Mouse (Mus musculus): ENCODE results near the gene Leng1. TPM values are rescaled to one million over a fixed set of nuclear protein-coding genes. Genes with fewer than 3 reads are reported as not detected.
"Not testable (repeated sequence)": the region's sequence is repeated elsewhere in the genome, so short reads cannot be mapped to it uniquely, and the experiment has no call there.

The Leng1 gene
- polyA plus RNA-seq, 1 experiment from 2014 or later: 10.1 TPM

GRCm38 (mm10) chr7:3703879-3704441 is 38.3 kb upstream of the Leng1 start, which contains the start of gene Rps9:
Gene Rps9, plus strand, starts transcription at chr7:3703993.
- H3K4me2 ChIP-seq (replicated peaks; ENCODE audit: low read depth): peak within 1 kb of the TSS; percentile 71
- no peaks in the 10 kb centered on the region for H3K9me3 ChIP-seq (ENCODE audit: control insufficient read depth)
- TF ChIP-seq CTCF (IDR thresholded peaks at IDR 0.05; ENCODE audit: low read depth): peak; percentile 47
- no peaks in the 10 kb centered on the region for H3K27me3 ChIP-seq (replicated peaks; ENCODE audit: control insufficient read depth, insufficient read depth, low read length)
- H3K4me3 ChIP-seq (ENCODE audit: low read depth, low read length): peak within 1 kb of the TSS; percentile 73
- peaks cover 25% of the 10 kb centered on the region for H3K36me3 ChIP-seq (ENCODE audit: control insufficient read depth, insufficient read depth)
- peak; percentile 96 for ATAC-seq
- H3K4me1 ChIP-seq (replicated peaks; ENCODE audit: control insufficient read depth, insufficient read depth, low read length): peaks cover 5% of the 10 kb centered on the region; the same call in 1 of the 2 replicates
- peak within 1 kb of the TSS; percentile 74 for H3K9ac ChIP-seq (ENCODE audit: low read depth, low read length)
- WGBS: 1% methylated on average over 42 of the region's 42 CpGs
- peak within 1 kb of the TSS; percentile 92 for H3K27ac ChIP-seq (ENCODE audit: low read depth, low read length)

- peak overlapping the region; percentile 92 for H3K27ac ChIP-seq (ENCODE audit: low read depth, low read length)
- H3K4me3 ChIP-seq (ENCODE audit: low read depth, low read length): peak overlapping the region; percentile 73
- no peaks in the 10 kb centered on the region for H3K27me3 ChIP-seq (replicated peaks; ENCODE audit: control insufficient read depth, insufficient read depth, low read length)
- peak overlapping the region; percentile 71 for H3K4me2 ChIP-seq (replicated peaks; ENCODE audit: low read depth)
- TF ChIP-seq CTCF (IDR thresholded peaks at IDR 0.05; ENCODE audit: low read depth): no peak
- peaks cover 5% of the 10 kb centered on the region; the same call in 1 of the 2 replicates for H3K4me1 ChIP-seq (replicated peaks; ENCODE audit: control insufficient read depth, insufficient read depth, low read length)
- peak; percentile 29; the same call in 1 of the 2 replicates for ATAC-seq
- H3K9me3 ChIP-seq (ENCODE audit: control insufficient read depth): no peaks in the 10 kb centered on the region
- peak overlapping the region; percentile 74 for H3K9ac ChIP-seq (ENCODE audit: low read depth, low read length)
- peaks cover 25% of the 10 kb centered on the region for H3K36me3 ChIP-seq (ENCODE audit: control insufficient read depth, insufficient read depth)
- 21% methylated on average over 6 of the region's 6 CpGs for WGBS
Observed at GRCm38 (mm10) chr7:3703148-3703878, 37.7 kb upstream of the Leng1 start.

- no peak for TF ChIP-seq CTCF (IDR thresholded peaks at IDR 0.05; ENCODE audit: low read depth)
- Histone ChIP-seq H3K9ac (ENCODE audit: low read depth, low read length) (no peak overlapping the region), H3K4me3 (ENCODE audit: low read depth, low read length) (no peak overlapping the region), H3K4me1 (replicated peaks; ENCODE audit: control insufficient read depth, insufficient read depth, low read length) (no peaks in the 10 kb centered on the region), H3K9me3 (ENCODE audit: control insufficient read depth) (no peaks in the 10 kb centered on the region), H3K4me2 (replicated peaks; ENCODE audit: low read depth) (no peak overlapping the region), H3K36me3 (ENCODE audit: control insufficient read depth, insufficient read depth) (peaks cover 33% of the 10 kb centered on the region), H3K27ac (ENCODE audit: low read depth, low read length) (no peak overlapping the region), H3K27me3 (replicated peaks; ENCODE audit: control insufficient read depth, insufficient read depth, low read length) (no peaks in the 10 kb centered on the region)
- ATAC-seq: no peak
- WGBS: 93% methylated on average over 6 of the region's 6 CpGs
Observed at GRCm38 (mm10) chr7:3698471-3698870, 32.8 kb upstream of the Leng1 start.

- Histone ChIP-seq H3K9ac (ENCODE audit: low read depth, low read length) (peak overlapping the region; percentile 73), H3K4me2 (replicated peaks; ENCODE audit: low read depth) (peak overlapping the region; percentile 94), H3K27ac (ENCODE audit: low read depth, low read length) (peak overlapping the region; percentile 90), H3K36me3 (ENCODE audit: control insufficient read depth, insufficient read depth) (peaks cover 21% of the 10 kb centered on the region), H3K4me3 (ENCODE audit: low read depth, low read length) (peak overlapping the region; percentile 79)
- not testable (repeated sequence) for H3K9me3 ChIP-seq (ENCODE audit: control insufficient read depth); H3K27me3 ChIP-seq (replicated peaks; ENCODE audit: control insufficient read depth, insufficient read depth, low read length); ATAC-seq; H3K4me1 ChIP-seq (replicated peaks; ENCODE audit: control insufficient read depth, insufficient read depth, low read length)
- 3% methylated on average over 9 of the region's 9 CpGs for WGBS
Observed at GRCm38 (mm10) chr7:3694949-3695305, 29.3 kb upstream of the Leng1 start.

- under 1% methylated on average over 39 of the region's 55 CpGs for WGBS
- ATAC-seq: peak; percentile 30
- peak overlapping the region; percentile 79 for H3K4me3 ChIP-seq (ENCODE audit: low read depth, low read length)
- H3K36me3 ChIP-seq (ENCODE audit: control insufficient read depth, insufficient read depth): peaks cover 19% of the 10 kb centered on the region
- no peaks in the 10 kb centered on the region for H3K4me1 ChIP-seq (replicated peaks; ENCODE audit: control insufficient read depth, insufficient read depth, low read length)
- H3K9me3 ChIP-seq (ENCODE audit: control insufficient read depth): no peaks in the 10 kb centered on the region
- H3K27me3 ChIP-seq (replicated peaks; ENCODE audit: control insufficient read depth, insufficient read depth, low read length): no peaks in the 10 kb centered on the region
- TF ChIP-seq CTCF (IDR thresholded peaks at IDR 0.05; ENCODE audit: low read depth): no peak
- peak overlapping the region; percentile 90 for H3K27ac ChIP-seq (ENCODE audit: low read depth, low read length)
- peak overlapping the region; percentile 94 for H3K4me2 ChIP-seq (replicated peaks; ENCODE audit: low read depth)
- H3K9ac ChIP-seq (ENCODE audit: low read depth, low read length): peak overlapping the region; percentile 73
Observed at GRCm38 (mm10) chr7:3694076-3694948, 28.7 kb upstream of the Leng1 start.

GRCm38 (mm10) chr7:3693809-3694075 is 28.1 kb upstream of the Leng1 start:
- Histone ChIP-seq H3K4me1 (replicated peaks; ENCODE audit: control insufficient read depth, insufficient read depth, low read length) (no peaks in the 10 kb centered on the region), H3K9ac (ENCODE audit: low read depth, low read length) (peak overlapping the region; percentile 73), H3K9me3 (ENCODE audit: control insufficient read depth) (no peaks in the 10 kb centered on the region), H3K36me3 (ENCODE audit: control insufficient read depth, insufficient read depth) (peaks cover 17% of the 10 kb centered on the region), H3K27me3 (replicated peaks; ENCODE audit: control insufficient read depth, insufficient read depth, low read length) (no peaks in the 10 kb centered on the region), H3K27ac (ENCODE audit: low read depth, low read length) (peak overlapping the region; percentile 90), H3K4me3 (ENCODE audit: low read depth, low read length) (peak overlapping the region; percentile 79), H3K4me2 (replicated peaks; ENCODE audit: low read depth) (peak overlapping the region; percentile 94)
- 0% methylated on average over 18 of the region's 18 CpGs for WGBS
- TF ChIP-seq CTCF (IDR thresholded peaks at IDR 0.05; ENCODE audit: low read depth): no peak
- no peak; the same call in 1 of the 2 replicates for ATAC-seq

All from intestine, postnatal 0 days (tissue).